Mouse (Mus musculus) bone marrow macrophage, adult 2 months (primary cell): Measurements from ENCODE around the gene Mis12.

Experiments used
- CTCF ChIP-seq: IDR thresholded peaks from 2 replicates; pipeline ENCODE4 v1.5.1; 2012; ENCODE audit warnings: low read depth, mild to moderate bottlenecking, low read length, moderate library complexity
- POLR2A ChIP-seq: IDR thresholded peaks from 2 replicates; pipeline ENCODE4 v1.6.1; 2012; ENCODE audit warnings: mild to moderate bottlenecking, low read depth, low read length, borderline replicate concordance

DNA sequence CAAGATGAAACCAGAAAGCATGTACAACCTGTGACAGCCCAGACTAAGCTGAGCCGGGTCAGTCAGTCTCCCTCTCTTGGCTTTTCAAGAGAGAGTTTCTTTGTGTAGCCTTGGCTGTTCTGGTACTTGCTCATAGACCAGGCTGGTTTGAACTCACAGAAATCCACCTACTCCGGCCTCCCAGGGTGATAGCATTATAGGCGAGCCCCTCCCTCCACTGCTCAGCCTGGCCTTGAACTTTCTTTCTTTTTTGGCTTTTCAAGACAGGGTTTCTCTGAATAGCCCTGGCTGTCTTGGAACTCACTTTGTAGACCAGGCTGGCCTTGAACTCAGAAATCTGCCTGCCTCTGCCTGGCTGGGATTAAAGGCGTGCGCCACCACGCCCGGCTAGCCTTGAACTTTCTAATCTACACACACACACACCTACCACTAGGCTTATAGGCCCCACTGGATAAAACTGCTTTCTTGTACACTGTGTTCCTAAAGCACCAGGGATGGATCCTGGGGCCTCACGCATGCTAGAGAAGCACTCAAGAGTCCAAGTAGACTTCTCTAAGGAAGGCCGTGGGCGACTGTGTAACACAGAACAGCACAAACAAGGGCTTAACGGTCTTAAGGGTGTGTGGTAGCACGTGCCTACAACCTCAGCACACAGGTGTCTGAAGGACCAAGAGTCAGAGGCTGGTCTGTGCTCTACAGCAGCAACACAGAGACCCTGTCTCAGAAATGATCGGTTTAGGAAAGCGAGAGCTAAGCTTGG is 38.5 kb upstream of the Mis12 start:
- TF ChIP-seq POLR2A (no peak), CTCF (no peak)
